Mouse (Mus musculus) induced T-regulatory cell, adult 2 months (primary cell): Measurements from ENCODE around the gene Ptpa.

ENCODE experiments used
- DNase-seq: peaks from one replicate; pipeline ENCODE4 v3.0.0-alpha.2; 2012; ENCODE audit warnings: low read depth

Gene Ptpa

DNA sequence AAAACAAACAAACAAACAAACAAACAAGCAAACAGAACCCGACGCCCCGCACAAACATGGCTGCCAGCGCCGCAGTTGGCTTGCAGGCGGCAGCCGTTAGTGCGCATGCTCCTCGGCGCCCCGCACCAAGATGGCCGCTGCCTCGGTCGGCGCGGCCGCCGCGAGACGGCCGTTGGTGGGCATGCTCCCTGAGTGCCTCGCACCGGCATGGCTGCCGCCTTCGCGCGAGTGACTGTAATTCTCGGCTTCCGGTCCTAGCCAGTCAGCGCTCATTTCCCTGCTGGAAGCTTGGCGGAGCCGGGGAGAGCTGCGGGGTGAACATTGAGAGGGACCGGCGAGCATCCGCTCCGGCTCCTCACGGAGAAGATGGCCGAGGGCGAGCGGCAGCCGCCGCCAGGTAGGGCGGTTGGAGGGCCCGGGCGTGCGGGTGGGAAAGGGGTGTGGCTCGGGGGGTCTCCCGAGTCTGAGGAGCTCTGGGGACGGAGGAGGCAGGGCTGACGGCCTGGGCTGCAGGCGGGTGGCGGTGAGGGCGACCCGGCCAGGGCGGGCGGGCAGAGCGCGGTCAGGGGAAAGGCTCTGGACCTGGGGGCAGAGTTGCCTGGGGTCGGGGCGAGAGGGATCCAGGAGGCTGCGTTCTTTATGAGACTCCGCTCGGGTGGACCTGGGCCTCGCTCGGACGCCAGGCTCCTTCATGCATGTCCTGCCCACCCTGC is at the start of gene Ptpa:
Ptpa (plus strand) TSS at position 104 of the 713 bp plus-strand sequence.
- DNase-seq, result peak; percentile 96

GRCm38 (mm10) chr2:30366203-30366602 is 49.6 kb upstream of the Ptpa start:
- no peak for DNase-seq

GRCm38 (mm10) chr2:30371544-30371943 is 44.3 kb upstream of the Ptpa start:
- DNase-seq, result no peak

DNA sequence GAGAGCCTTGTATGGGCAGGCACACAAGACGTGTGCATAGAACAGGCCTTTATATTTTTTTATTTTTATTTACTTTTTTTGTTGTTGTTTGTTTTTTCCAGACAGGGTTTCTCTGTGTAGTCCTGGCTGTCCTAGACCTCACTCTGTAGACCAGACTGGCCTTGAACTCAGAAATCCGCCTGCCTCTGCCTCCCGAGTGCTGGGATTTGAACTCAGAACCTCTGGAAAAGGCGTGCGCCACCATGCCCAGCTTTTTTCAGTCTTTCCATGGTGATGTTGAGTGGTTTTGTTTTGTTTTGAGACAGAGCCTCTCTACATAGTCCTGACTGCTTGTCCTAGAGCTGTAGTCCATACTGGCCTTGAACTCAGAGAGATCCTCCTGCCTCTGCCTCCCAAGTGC is 43.1 kb upstream of the Ptpa start:
- DNase-seq, result no peak

DNA sequence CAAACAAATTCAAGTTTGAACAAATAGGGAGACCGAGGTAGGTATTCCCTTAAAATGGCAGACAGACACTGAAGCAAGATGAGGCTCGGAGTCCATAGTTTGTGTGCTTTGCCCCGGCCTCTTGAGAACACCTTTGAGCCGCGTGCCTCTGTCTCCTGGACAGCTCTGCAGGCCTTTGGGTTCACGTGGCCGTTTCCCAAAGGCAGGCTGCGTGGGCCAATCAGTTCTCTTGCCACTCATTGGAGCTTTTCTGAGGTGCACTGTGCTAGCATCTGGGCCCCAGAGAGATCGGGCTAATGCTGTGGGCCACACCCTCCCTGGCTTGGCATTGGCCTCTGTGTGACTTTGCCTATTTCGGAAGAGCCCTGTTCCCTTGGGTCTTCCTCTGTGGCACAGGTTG is 39.9 kb upstream of the Ptpa start:
- no peak for DNase-seq

DNA sequence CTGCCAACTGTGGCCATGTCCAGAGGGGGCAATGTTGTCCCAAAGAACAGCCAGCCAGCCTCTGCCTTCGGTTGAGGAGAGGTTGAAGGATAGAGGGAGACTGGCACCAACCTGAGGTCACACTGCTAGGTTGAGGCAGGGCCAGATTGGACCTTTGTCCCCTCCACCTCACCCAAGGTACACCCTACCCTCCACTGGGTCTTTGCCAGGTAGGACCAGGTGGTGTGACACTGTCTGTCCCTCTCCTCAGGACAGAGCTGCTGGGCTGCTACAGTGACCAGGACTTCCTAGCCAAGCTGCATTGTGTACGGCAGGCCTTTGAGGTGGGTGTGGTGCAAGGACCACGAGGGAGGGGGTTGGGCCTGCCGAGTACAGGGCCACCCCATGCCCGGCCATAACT is 38.1 kb upstream of the Ptpa start:
- no peak for DNase-seq

DNA sequence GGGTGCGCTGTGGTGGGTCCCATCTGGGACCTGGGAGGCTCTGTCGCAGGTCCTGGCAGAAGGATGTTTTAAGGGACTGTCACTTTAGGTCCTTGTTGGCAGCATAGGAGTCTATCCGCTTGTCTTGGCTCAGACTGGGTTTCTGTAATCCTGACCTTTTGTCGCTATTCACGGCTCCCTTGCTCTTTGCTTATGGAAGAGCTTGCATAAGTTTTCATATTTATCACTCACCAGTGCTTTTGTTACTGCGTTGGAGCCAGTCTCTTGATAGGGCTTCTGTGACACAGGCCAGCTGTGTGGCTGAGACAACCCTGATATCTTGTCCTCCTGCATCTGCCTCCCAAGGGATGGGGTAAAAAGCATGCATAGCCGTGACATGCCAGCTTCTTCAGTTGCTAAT is 36.5 kb upstream of the Ptpa start:
- DNase-seq, result no peak

DNA sequence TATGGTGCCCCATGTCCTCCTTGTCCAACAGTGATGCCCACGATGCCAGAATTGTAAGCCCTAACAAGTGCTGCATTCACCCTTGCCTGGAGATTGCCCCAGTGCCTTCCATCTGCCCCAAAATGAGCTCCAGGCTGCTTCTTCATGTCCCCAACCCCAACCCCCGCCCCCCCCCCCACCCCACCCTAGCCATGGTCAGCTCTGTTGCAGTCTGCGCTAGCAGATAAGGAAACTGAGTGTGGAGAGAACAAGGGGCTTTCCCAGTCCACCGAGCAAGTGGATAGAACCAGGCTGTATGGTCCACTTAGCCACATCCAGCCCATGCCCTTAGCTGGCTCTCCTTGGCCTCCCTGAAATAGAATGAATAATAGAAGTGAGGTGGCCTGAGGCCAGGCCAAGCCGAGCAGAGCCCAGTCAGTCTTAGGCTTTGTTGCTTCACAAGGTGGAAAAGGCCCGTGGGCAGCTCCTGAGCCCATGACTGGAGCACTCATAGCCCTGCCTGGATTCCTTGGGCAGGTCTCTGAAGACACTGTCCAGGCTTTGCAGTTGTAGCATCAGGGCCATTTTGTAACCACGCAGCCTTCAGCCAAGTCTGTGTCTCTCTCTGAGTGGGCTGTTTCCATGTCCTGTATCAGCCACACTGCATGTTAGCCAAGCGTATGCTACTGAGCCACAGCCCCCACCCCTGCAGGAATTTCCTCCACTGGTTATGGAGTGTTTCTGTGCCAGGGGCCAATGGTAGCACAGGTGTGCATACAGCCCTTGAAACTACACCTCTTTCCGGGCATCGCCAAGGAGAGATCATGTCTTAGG is 35.1 kb upstream of the Ptpa start:
- no peak for DNase-seq

GRCm38 (mm10) chr2:30381377-30381725 is 34.5 kb upstream of the Ptpa start:
- DNase-seq, result no peak

- DNase-seq, result no peak
Measured at GRCm38 (mm10) chr2:30384814-30385213, 31.0 kb upstream of the Ptpa start.

DNA sequence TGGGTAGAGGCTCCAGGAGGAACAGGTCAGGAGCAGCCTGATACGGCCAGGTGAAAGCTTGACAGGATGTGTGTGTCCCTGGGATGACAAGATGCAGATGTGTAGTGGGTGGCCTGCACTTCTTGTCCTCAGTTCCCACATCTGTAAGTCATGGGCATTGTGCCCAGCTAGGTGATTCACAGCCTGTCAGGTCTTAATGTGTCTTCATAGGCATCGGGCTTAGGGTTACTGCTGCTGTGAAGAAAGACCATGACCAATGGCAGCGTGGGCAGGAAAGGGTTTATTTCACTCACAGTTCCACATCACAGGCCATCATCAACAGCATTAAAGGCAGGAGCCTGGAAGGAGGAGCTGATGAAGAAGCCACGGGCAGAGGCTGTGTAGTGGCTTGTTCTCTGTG is 30.2 kb upstream of the Ptpa start:
- DNase-seq, result no peak

- no peak for DNase-seq
Measured at GRCm38 (mm10) chr2:30386913-30387312, 28.9 kb upstream of the Ptpa start.

GRCm38 (mm10) chr2:30389000-30389399 is 26.8 kb upstream of the Ptpa start:
- peak; percentile 22 for DNase-seq

- peak; percentile 98 for DNase-seq
Measured at GRCm38 (mm10) chr2:30392114-30392576, 23.7 kb upstream of the Ptpa start, which contains the start of gene Dolpp1. Gene Dolpp1 (plus strand): TSS chr2:30392254.

- DNase-seq, result peak; percentile 89
Measured at GRCm38 (mm10) chr2:30392577-30393369, 23.1 kb upstream of the Ptpa start.

DNA sequence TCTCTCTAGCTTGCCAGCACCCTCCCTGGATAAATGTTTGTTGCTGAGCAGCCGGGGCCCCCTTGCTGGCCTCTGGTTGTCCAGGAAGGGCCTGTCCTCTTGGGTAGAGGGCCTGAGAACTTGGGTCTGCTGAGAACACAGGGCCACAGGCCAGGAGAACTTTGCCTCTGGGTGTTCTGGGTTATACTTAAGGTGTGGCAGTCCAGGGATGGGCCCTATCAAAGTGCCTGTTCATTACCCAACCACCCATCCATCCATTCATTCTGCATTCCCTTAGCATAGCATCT is 22.5 kb upstream of the Ptpa start:
- DNase-seq, result no peak

- no peak for DNase-seq
Measured at GRCm38 (mm10) chr2:30395757-30396156, 20.1 kb upstream of the Ptpa start.

- no peak for DNase-seq
Measured at GRCm38 (mm10) chr2:30396246-30396645, 19.6 kb upstream of the Ptpa start.

GRCm38 (mm10) chr2:30397986-30398512 is 17.8 kb upstream of the Ptpa start:
- no peak for DNase-seq

- DNase-seq, result no peak
Measured at GRCm38 (mm10) chr2:30399191-30400171, 16.4 kb upstream of the Ptpa start.

DNA sequence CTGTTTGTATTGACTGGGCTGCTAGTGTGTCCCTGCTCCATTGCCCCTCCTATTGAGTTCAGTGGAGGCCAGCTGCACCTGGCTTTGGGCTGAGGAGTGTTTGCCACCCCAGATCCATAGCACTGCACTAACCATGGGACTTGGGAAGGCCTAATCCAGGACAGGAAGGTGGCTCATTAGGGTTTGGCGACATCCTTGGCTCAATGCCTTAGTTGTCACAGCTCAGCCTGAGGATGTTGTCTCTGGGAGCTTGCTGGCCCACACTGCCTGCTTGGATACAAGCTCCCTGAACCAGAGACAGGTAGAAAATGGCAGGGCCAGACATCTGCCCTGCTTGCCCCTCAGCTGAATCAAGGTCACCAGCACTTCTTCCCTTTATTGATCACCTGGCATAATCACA is 14.3 kb upstream of the Ptpa start:
- DNase-seq, result no peak
